Mouse (Mus musculus): ENCODE results near the gene Gm13539. TPM values are rescaled to one million over a fixed set of nuclear protein-coding genes. Genes with fewer than 3 reads are reported as not detected.
"Not testable (repeated sequence)": the region's sequence is repeated elsewhere in the genome, so short reads cannot be mapped to it uniquely, and the experiment has no call there.

Gene Gm13539
- polyA plus RNA-seq, 1 experiment from 2014 or later: not detected

GRCm38 (mm10) chr2:25780921-25781320 is 1.1 kb upstream of the Gm13539 start:
- Histone ChIP-seq H3K9me3 (no peaks in the 10 kb centered on the region), H3K4me1 (no peaks in the 10 kb centered on the region), H3K4me2 (no peak overlapping the region), H3K9ac (no peak overlapping the region), H3K4me3 (no peak overlapping the region), H3K27ac (no peak overlapping the region), H3K27me3 (replicated peaks) (no peaks in the 10 kb centered on the region), H3K36me3 (replicated peaks) (no peaks in the 10 kb centered on the region)
- 66% methylated on average over 4 of the region's 4 CpGs for WGBS
- ATAC-seq (replicated peaks): no peak

GRCm38 (mm10) chr2:25785573-25786322 is 3.7 kb downstream of the Gm13539 start:
- WGBS: 70% methylated on average over 5 of the region's 5 CpGs
- H3K4me2 ChIP-seq: no peak overlapping the region
- H3K27ac ChIP-seq: no peak overlapping the region
- no peaks in the 10 kb centered on the region for H3K36me3 ChIP-seq (replicated peaks)
- no peaks in the 10 kb centered on the region for H3K9me3 ChIP-seq
- no peaks in the 10 kb centered on the region for H3K4me1 ChIP-seq
- ATAC-seq (replicated peaks): no peak
- H3K27me3 ChIP-seq (replicated peaks): no peaks in the 10 kb centered on the region
- no peak overlapping the region for H3K4me3 ChIP-seq
- H3K9ac ChIP-seq: no peak overlapping the region

DNA sequence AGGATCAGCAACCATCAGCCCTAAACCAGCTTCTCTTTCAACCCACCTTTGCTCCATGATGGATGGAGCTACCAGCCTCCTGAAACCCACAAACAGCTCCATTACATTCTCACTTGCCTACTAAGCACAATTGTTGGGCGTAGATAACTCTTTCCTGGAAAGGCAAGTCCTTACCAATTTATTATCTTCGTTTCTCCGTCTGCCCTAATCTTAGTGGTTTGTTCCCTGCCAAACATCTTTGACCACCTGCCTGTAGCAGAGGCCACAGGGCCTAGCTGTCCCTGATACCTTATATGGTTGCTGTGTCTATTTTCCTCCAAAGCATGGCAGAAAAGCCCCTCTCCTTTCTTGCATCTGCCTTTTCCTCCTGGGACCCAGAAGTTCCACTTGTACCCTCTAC is 7.0 kb downstream of the Gm13539 start:
- Histone ChIP-seq H3K9ac (no peak overlapping the region), H3K27ac (no peak overlapping the region), H3K4me1 (no peaks in the 10 kb centered on the region), H3K4me3 (no peak overlapping the region), H3K36me3 (replicated peaks) (no peaks in the 10 kb centered on the region), H3K9me3 (no peaks in the 10 kb centered on the region), H3K4me2 (no peak overlapping the region), H3K27me3 (replicated peaks) (no peaks in the 10 kb centered on the region)
- 93% methylated on average over 3 of the region's 3 CpGs for WGBS
- ATAC-seq (replicated peaks): no peak

GRCm38 (mm10) chr2:25797635-25798034 is 15.6 kb downstream of the Gm13539 start:
- 35% methylated on average over 2 of the region's 2 CpGs for WGBS
- H3K9me3 ChIP-seq: no peaks in the 10 kb centered on the region
- no peaks in the 10 kb centered on the region for H3K36me3 ChIP-seq (replicated peaks)
- H3K9ac ChIP-seq: no peak overlapping the region
- no peak overlapping the region for H3K4me2 ChIP-seq
- no peaks in the 10 kb centered on the region for H3K27me3 ChIP-seq (replicated peaks)
- no peaks in the 10 kb centered on the region for H3K4me1 ChIP-seq
- no peak for ATAC-seq (replicated peaks)
- no peak overlapping the region for H3K4me3 ChIP-seq
- no peak overlapping the region for H3K27ac ChIP-seq

DNA sequence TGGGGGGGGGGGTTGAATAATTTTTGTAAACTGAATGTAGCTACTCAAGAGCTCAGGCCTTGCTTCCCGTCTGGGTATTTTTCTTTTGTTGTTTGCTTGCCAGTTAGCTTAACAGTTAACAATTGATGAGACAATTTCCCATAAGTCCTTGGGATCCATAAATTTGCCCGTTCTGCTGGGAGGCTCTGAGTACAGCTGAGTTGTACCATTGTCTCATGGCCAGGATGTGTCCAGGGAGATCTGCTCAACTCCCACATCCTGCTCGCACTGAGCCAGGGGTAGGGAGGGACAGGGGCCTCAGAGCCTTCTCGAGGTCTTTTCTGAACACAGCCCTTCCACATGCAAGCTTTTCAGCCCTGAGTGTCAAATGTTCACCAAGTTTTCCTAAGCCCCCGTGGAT is 16.0 kb downstream of the Gm13539 start:
- H3K9me3 ChIP-seq: no peaks in the 10 kb centered on the region
- no peaks in the 10 kb centered on the region for H3K4me1 ChIP-seq
- no peak overlapping the region for H3K27ac ChIP-seq
- no peak overlapping the region for H3K4me2 ChIP-seq
- no peaks in the 10 kb centered on the region for H3K36me3 ChIP-seq (replicated peaks)
- ATAC-seq (replicated peaks): no peak
- WGBS: 25% methylated on average over 5 of the region's 5 CpGs
- H3K9ac ChIP-seq: no peak overlapping the region
- H3K4me3 ChIP-seq: no peak overlapping the region
- no peaks in the 10 kb centered on the region for H3K27me3 ChIP-seq (replicated peaks)

DNA sequence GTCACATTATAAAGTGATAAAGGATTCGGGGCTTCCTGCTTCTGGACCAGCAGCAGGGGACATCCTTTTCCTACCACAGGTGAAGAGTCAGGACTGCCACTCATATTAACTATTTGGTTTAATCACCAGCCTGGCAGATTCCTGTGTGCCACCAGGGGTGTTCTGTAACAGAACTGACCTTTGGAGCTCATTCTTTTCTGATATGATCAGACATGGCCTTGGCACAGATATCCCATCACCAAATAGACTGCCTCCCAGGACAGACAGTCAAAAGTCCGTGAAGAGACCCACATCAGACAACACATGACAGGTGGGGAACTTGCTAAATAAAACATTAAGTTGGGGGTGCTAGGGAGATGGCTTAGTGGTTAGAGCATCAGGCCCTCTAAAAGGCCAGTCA is 29.7 kb downstream of the Gm13539 start:
- no peak overlapping the region for H3K27ac ChIP-seq
- ATAC-seq (replicated peaks): no peak
- no peak overlapping the region for H3K9ac ChIP-seq
- H3K27me3 ChIP-seq (replicated peaks): no peaks in the 10 kb centered on the region
- H3K36me3 ChIP-seq (replicated peaks): no peaks in the 10 kb centered on the region
- WGBS: 84% methylated on average over 2 of the region's 2 CpGs
- H3K4me1 ChIP-seq: no peaks in the 10 kb centered on the region
- no peak overlapping the region for H3K4me3 ChIP-seq
- H3K9me3 ChIP-seq: no peaks in the 10 kb centered on the region
- no peak overlapping the region for H3K4me2 ChIP-seq

DNA sequence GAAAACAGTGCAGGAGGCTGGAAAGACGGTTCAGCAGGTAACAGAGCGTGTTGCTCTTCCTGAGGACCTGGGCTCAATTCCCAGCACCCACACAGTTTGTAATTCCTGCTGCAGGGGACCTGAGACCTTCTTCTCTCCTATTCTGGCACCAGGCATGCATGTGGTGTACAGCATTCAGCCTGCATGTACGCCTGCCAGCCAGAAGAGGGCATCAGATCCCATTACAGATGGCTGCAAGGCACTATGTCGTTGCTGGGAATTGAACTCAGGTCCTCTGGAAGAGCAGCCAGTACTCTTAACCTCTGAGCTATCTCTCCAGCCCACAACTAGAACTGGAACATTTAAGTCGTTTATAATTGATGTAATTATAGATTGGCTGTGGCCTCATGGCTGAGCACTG is 31.3 kb downstream of the Gm13539 start:
- H3K4me2 ChIP-seq: no peak overlapping the region
- no peak overlapping the region for H3K9ac ChIP-seq
- no peaks in the 10 kb centered on the region for H3K9me3 ChIP-seq
- whole genome bisulfite sequencing: 85% methylated on average over 5 of the region's 5 CpGs
- H3K4me1 ChIP-seq: no peaks in the 10 kb centered on the region
- no peak overlapping the region for H3K27ac ChIP-seq
- no peak overlapping the region for H3K4me3 ChIP-seq
- H3K27me3 ChIP-seq (replicated peaks): no peaks in the 10 kb centered on the region
- no peak for ATAC-seq (replicated peaks)
- H3K36me3 ChIP-seq (replicated peaks): no peaks in the 10 kb centered on the region

- not testable (repeated sequence) for H3K27me3 ChIP-seq (replicated peaks); H3K36me3 ChIP-seq (replicated peaks); H3K9ac ChIP-seq; ATAC-seq (replicated peaks); H3K27ac ChIP-seq; H3K4me3 ChIP-seq; H3K9me3 ChIP-seq; H3K4me1 ChIP-seq; H3K4me2 ChIP-seq
- WGBS: 77% methylated on average over 1 of the region's 1 CpGs
Observed at GRCm38 (mm10) chr2:25815748-25816147, 33.7 kb downstream of the Gm13539 start, which contains the start of gene Glt6d1. Gene Glt6d1 (minus strand): TSS chr2:25815848.

- Histone ChIP-seq H3K4me1 (no peaks in the 10 kb centered on the region), H3K9me3 (no peaks in the 10 kb centered on the region), H3K9ac (no peak within 1 kb of the TSS), H3K36me3 (replicated peaks) (no peaks in the 10 kb centered on the region), H3K27ac (no peak within 1 kb of the TSS), H3K4me3 (no peak within 1 kb of the TSS), H3K27me3 (replicated peaks) (no peaks in the 10 kb centered on the region), H3K4me2 (no peak within 1 kb of the TSS)
- 86% methylated on average over 1 of the region's 1 CpGs for WGBS
- no peak for ATAC-seq (replicated peaks)
Observed at GRCm38 (mm10) chr2:25822806-25823205, 40.7 kb downstream of the Gm13539 start, which contains the start of gene Lcn9. Gene Lcn9 (plus strand): TSS chr2:25823153.

GRCm38 (mm10) chr2:25824751-25825150 is 42.7 kb downstream of the Gm13539 start:
- WGBS: 86% methylated on average over 3 of the region's 3 CpGs
- Histone ChIP-seq H3K9ac (no peak overlapping the region), H3K27ac (no peak overlapping the region), H3K4me1 (no peaks in the 10 kb centered on the region), H3K4me2 (no peak overlapping the region), H3K36me3 (replicated peaks) (no peaks in the 10 kb centered on the region), H3K27me3 (replicated peaks) (no peaks in the 10 kb centered on the region), H3K4me3 (no peak overlapping the region), H3K9me3 (no peaks in the 10 kb centered on the region)
- no peak for ATAC-seq (replicated peaks)

DNA sequence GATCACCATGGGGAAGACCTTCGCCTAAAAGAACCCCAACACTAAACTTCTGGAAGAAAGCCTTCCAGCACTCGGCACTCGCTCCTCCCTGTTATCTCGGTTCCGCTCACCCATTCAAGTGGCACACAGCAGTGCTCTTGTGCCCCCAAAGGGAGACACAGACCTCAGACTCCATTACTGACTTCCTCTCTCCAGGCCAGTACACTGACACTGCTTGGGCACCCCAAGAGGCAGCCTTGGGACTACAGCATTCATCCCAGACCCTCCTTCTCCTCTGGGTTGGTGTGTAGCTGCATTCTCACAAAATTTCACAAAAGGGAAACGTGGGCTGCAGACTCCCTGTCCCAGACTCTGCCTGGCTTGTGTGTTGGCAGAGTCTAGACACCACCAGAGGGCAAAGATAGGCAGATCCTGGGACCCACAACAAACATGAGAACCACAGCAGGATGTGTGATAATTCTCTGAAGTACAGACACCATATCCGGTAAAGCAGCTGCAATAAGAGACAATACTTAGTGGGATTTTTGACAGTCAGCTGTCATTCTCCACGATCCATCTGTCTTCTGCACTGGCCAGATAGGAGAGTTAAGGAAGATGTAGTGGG is 46.4 kb downstream of the Gm13539 start:
- no peaks in the 10 kb centered on the region for H3K9me3 ChIP-seq
- H3K4me1 ChIP-seq: no peaks in the 10 kb centered on the region
- H3K27ac ChIP-seq: no peak overlapping the region
- no peak overlapping the region for H3K4me3 ChIP-seq
- no peak for ATAC-seq (replicated peaks)
- no peak overlapping the region for H3K9ac ChIP-seq
- no peaks in the 10 kb centered on the region for H3K27me3 ChIP-seq (replicated peaks)
- no peak overlapping the region for H3K4me2 ChIP-seq
- 76% methylated on average over 8 of the region's 8 CpGs for WGBS
- H3K36me3 ChIP-seq (replicated peaks): no peaks in the 10 kb centered on the region

GRCm38 (mm10) chr2:25830786-25831185 is 48.7 kb downstream of the Gm13539 start:
- H3K9ac ChIP-seq: no peak overlapping the region
- no peaks in the 10 kb centered on the region for H3K9me3 ChIP-seq
- no peak for ATAC-seq (replicated peaks)
- WGBS: 87% methylated on average over 3 of the region's 3 CpGs
- H3K36me3 ChIP-seq (replicated peaks): no peaks in the 10 kb centered on the region
- no peak overlapping the region for H3K27ac ChIP-seq
- H3K4me1 ChIP-seq: no peaks in the 10 kb centered on the region
- no peaks in the 10 kb centered on the region for H3K27me3 ChIP-seq (replicated peaks)
- H3K4me2 ChIP-seq: no peak overlapping the region
- H3K4me3 ChIP-seq: no peak overlapping the region

GRCm38 (mm10) chr2:25836291-25836690 is 54.2 kb downstream of the Gm13539 start:
- H3K9ac ChIP-seq: no peak overlapping the region
- H3K9me3 ChIP-seq: no peaks in the 10 kb centered on the region
- H3K4me2 ChIP-seq: no peak overlapping the region
- ATAC-seq (replicated peaks): peak; percentile 71; the same call in 1 of the 2 replicates
- no peaks in the 10 kb centered on the region for H3K4me1 ChIP-seq
- WGBS: 43% methylated on average over 5 of the region's 5 CpGs
- H3K4me3 ChIP-seq: no peak overlapping the region
- H3K27ac ChIP-seq: no peak overlapping the region
- no peaks in the 10 kb centered on the region for H3K27me3 ChIP-seq (replicated peaks)
- H3K36me3 ChIP-seq (replicated peaks): no peaks in the 10 kb centered on the region

All from midbrain, embryonic 15.5 days (tissue).